Mouse (Mus musculus) liver, embryonic 15.5 days (tissue): ENCODE data around the gene Rtraf. TPM values are rescaled to one million over a fixed set of nuclear protein-coding genes. Genes with fewer than 3 reads are reported as not detected.

Experiments used
- ATAC-seq: fragments of 200-750 bp; cut with Nextera tagmentation; 2 replicates; pipeline ENCODE4 v1.8.0; 2017; ENCODE audit warnings: moderate number of reproducible peaks, mild to moderate bottlenecking, moderate library complexity; ENCODE audit not compliant: insufficient read depth
- H3K27ac ChIP-seq: fragments of 300-500 bp; sonication (generic); replicated peaks from 2 replicates; pipeline ENCODE4 v1.5.1; 2015; ENCODE audit warnings: mild to moderate bottlenecking, inconsistent platforms
- H3K27me3 ChIP-seq: fragments of 300-500 bp; sonication (generic); 2 replicates; pipeline ENCODE4 v1.6.1; 2015; ENCODE audit warnings: mild to moderate bottlenecking, inconsistent platforms
- H3K36me3 ChIP-seq: fragments of 300-500 bp; sonication (generic); replicated peaks from 2 replicates; pipeline ENCODE4 v1.6.1; 2015; ENCODE audit warnings: moderate library complexity, mild to moderate bottlenecking, inconsistent platforms
- H3K4me1 ChIP-seq: fragments of 300-500 bp; sonication (generic); replicated peaks from 2 replicates; pipeline ENCODE4 v1.6.1; 2015; ENCODE audit warnings: inconsistent platforms
- H3K4me2 ChIP-seq: fragments of 300-500 bp; sonication (generic); 2 replicates; pipeline ENCODE4 v1.6.1; 2015; ENCODE audit warnings: moderate library complexity, mild to moderate bottlenecking, inconsistent platforms
- H3K4me3 ChIP-seq: fragments of 300-500 bp; sonication (generic); replicated peaks from 2 replicates; pipeline ENCODE4 v1.5.1; 2015; ENCODE audit warnings: mild to moderate bottlenecking, inconsistent platforms
- H3K9ac ChIP-seq: fragments of 300-500 bp; sonication (generic); 2 replicates; pipeline ENCODE4 v1.6.1; 2015; ENCODE audit warnings: moderate library complexity, mild to moderate bottlenecking, inconsistent platforms
- H3K9me3 ChIP-seq: fragments of 300-500 bp; sonication (generic); replicated peaks from 2 replicates; pipeline ENCODE4 v1.6.1; 2016; ENCODE audit warnings: inconsistent platforms
- WGBS: fragments of 180-500 bp; shearing (Covaris S2); methylation state at CpG from one replicate; pipeline ENCODE4 v1.1.7; 2015; ENCODE audit warnings: mixed read lengths; ENCODE audit not compliant: insufficient replicate concordance; 5-methylcytosine and 5-hydroxymethylcytosine counted together
- polyA plus RNA-seq: library from polyadenylated mRNA; unstranded; fragments of >200 nt; fragmentation: Nextera tagmentation; extraction: Ambion mirVana; gene quantifications from 2 replicates; pipeline ENCODE4 v1.2.1, GENCODE M21; 2015

Gene Rtraf
- polyA plus RNA-seq, 1 experiment from 2014 or later, result 72.6 TPM

GRCm38 (mm10) chr14:19769441-19770200, 54.0 kb downstream of the Rtraf start:
- no peak overlapping the region for H3K9ac ChIP-seq
- no peaks in the 10 kb centered on the region for H3K36me3 ChIP-seq
- H3K4me3 ChIP-seq, result no peak overlapping the region
- H3K4me2 ChIP-seq, result no peak overlapping the region
- no peaks in the 10 kb centered on the region for H3K27me3 ChIP-seq
- H3K4me1 ChIP-seq, result peaks cover 38% of the 10 kb centered on the region
- WGBS, result 62% methylated on average over 6 of the region's 6 CpGs
- H3K27ac ChIP-seq, result no peak overlapping the region
- no peaks in the 10 kb centered on the region for H3K9me3 ChIP-seq
- ATAC-seq, result no peak

GRCm38 (mm10) chr14:19768648-19769047, 55.0 kb downstream of the Rtraf start:
- Histone ChIP-seq H3K4me1 (peaks cover 45% of the 10 kb centered on the region), H3K9me3 (no peaks in the 10 kb centered on the region), H3K27me3 (no peaks in the 10 kb centered on the region), H3K4me3 (no peak overlapping the region), H3K9ac (no peak overlapping the region), H3K4me2 (no peak overlapping the region), H3K36me3 (no peaks in the 10 kb centered on the region), H3K27ac (no peak overlapping the region)
- WGBS, result 71% methylated on average over 6 of the region's 6 CpGs
- no peak for ATAC-seq

- H3K4me1 ChIP-seq, result peaks cover 58% of the 10 kb centered on the region
- H3K4me2 ChIP-seq, result no peak overlapping the region
- H3K4me3 ChIP-seq, result no peak overlapping the region
- H3K9ac ChIP-seq, result no peak overlapping the region
- no peak for ATAC-seq
- no peaks in the 10 kb centered on the region for H3K9me3 ChIP-seq
- 8% methylated on average over 1 of the region's 1 CpGs for WGBS
- H3K27ac ChIP-seq, result no peak overlapping the region
- H3K36me3 ChIP-seq, result no peaks in the 10 kb centered on the region
- no peaks in the 10 kb centered on the region for H3K27me3 ChIP-seq
Measured at GRCm38 (mm10) chr14:19766380-19766649, 57.3 kb downstream of the Rtraf start.

GRCm38 (mm10) chr14:19765539-19766379, 57.9 kb downstream of the Rtraf start:
- H3K27ac ChIP-seq, result no peak overlapping the region

GRCm38 (mm10) chr14:19764331-19764730, 59.3 kb downstream of the Rtraf start:
- WGBS, result 27% methylated on average over 8 of the region's 8 CpGs
- H3K27ac ChIP-seq, result no peak overlapping the region
- H3K4me3 ChIP-seq, result no peak overlapping the region
- peaks cover 59% of the 10 kb centered on the region for H3K4me1 ChIP-seq
- no peak overlapping the region for H3K9ac ChIP-seq
- ATAC-seq, result no peak
- H3K36me3 ChIP-seq, result no peaks in the 10 kb centered on the region
- H3K27me3 ChIP-seq, result no peaks in the 10 kb centered on the region
- H3K4me2 ChIP-seq, result no peak overlapping the region
- H3K9me3 ChIP-seq, result no peaks in the 10 kb centered on the region

More at GRCm38 (mm10) chr14:19765539-19766379, 57.9 kb downstream of the Rtraf start:
- no peaks in the 10 kb centered on the region for H3K36me3 ChIP-seq
- H3K4me2 ChIP-seq, result no peak overlapping the region
- WGBS, result 65% methylated on average over 9 of the region's 9 CpGs
- no peaks in the 10 kb centered on the region for H3K9me3 ChIP-seq
- peaks cover 61% of the 10 kb centered on the region for H3K4me1 ChIP-seq
- no peaks in the 10 kb centered on the region for H3K27me3 ChIP-seq
- no peak overlapping the region for H3K9ac ChIP-seq
- ATAC-seq, result no peak
- no peak overlapping the region for H3K4me3 ChIP-seq

- no peak for ATAC-seq
Measured at GRCm38 (mm10) chr14:19763527-19763926, 60.1 kb downstream of the Rtraf start.

GRCm38 (mm10) chr14:19762014-19762413, 61.6 kb downstream of the Rtraf start:
- Histone ChIP-seq H3K27me3 (no peaks in the 10 kb centered on the region), H3K4me2 (no peak overlapping the region), H3K9me3 (no peaks in the 10 kb centered on the region), H3K27ac (no peak overlapping the region), H3K36me3 (no peaks in the 10 kb centered on the region), H3K4me1 (peaks cover 55% of the 10 kb centered on the region), H3K4me3 (no peak overlapping the region), H3K9ac (no peak overlapping the region)
- no peak for ATAC-seq
- WGBS, result 32% methylated on average over 4 of the region's 4 CpGs

More at GRCm38 (mm10) chr14:19763527-19763926, 60.1 kb downstream of the Rtraf start:
- no peak overlapping the region for H3K4me3 ChIP-seq
- no peak overlapping the region for H3K4me2 ChIP-seq
- H3K27ac ChIP-seq, result no peak overlapping the region
- no peaks in the 10 kb centered on the region for H3K36me3 ChIP-seq
- H3K27me3 ChIP-seq, result no peaks in the 10 kb centered on the region
- H3K4me1 ChIP-seq, result peaks cover 57% of the 10 kb centered on the region
- no peaks in the 10 kb centered on the region for H3K9me3 ChIP-seq
- H3K9ac ChIP-seq, result no peak overlapping the region
- WGBS, result 62% methylated on average over 8 of the region's 8 CpGs

Other genes with a start within 250 kb of the Rtraf start
- 0.06 and 0.12 TPM in 2 replicates for gene Gm2237, start 238.7 kb downstream of the Rtraf start, polyA plus RNA-seq
- gene Gm5458, start 221.2 kb downstream of the Rtraf start, polyA plus RNA-seq, result not detected in 2 replicates
- gene Nid2, start 72.6 kb downstream of the Rtraf start, polyA plus RNA-seq, result 12.8 and 13.1 TPM in 2 replicates
- 8.1 and 9.8 TPM in 2 replicates for gene Gng2, start 153.8 kb upstream of the Rtraf start, polyA plus RNA-seq